Mouse (Mus musculus) testis, adult 2 months (tissue): ENCODE measurements around the gene Zfp750.

Experiments used
- CTCF ChIP-seq: fragments of 200-500 bp; IDR thresholded peaks from 2 replicates; pipeline ENCODE4 v1.5.1; 2012; ENCODE audit warnings: low read depth, mild to moderate bottlenecking, inconsistent platforms, low read length, moderate library complexity; ENCODE audit not compliant: control insufficient read depth, insufficient read depth, insufficient replicate concordance
- POLR2A ChIP-seq: fragments of 200-500 bp; IDR thresholded peaks from 2 replicates; pipeline ENCODE4 v1.6.1; 2012; ENCODE audit warnings: low read depth, mild to moderate bottlenecking, inconsistent platforms, low read length, moderate library complexity; ENCODE audit not compliant: control insufficient read depth

DNA sequence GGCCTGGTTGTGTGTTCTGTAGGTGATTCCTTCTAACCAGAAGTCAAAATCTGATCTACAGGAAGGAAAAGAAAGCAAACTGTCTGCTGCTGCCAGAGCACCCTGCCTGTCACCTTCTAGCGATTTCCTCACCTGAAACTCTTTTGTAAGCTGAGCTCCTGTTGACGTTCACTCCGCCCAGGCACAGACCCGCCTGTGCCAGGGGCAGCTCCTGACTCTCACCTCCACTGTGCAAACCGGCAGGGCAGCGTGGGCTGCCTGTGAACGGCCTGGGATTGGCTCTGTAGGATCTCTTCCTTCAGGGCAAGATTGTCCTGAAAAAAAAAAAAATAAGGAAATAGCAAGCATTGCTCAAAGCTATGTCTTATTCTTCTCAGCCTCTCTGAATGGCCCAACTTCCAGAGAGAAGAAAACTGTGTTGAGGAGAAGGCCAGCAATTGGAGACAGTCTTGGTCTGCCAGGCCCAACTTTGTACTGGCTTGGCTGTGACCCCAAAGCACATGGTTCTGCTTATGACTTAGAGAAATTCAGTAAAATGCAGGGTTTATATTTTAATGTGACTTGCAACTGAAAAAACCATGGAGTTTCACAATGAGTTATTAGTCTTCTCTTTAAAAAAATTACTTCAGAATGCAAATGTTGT, 25.7 kb upstream of the Zfp750 start:
- TF ChIP-seq CTCF = no peak
- TF ChIP-seq POLR2A = no peak
